In genomic region chr4:141622091-141622490, GRCm38 (mm10) we compare ENCODE assay signal across 21 mouse cellular contexts. TPM values are rescaled to one million over a fixed set of nuclear protein-coding genes. Genes with fewer than 3 reads are reported as not detected.
A peak's percentile ranks its signal among the peaks of the same experiment; 100 is the strongest.
DNase-seq lines count a peak whose midpoint lies in the region; ATAC-seq and TF ChIP-seq lines count a peak whose summit lies in the region.
"Had no signal": no experiment of that assay in that cellular context is flagged by ENCODE, and none has a peak within 500 bp of the region (broad histone marks: within the 10 kb centered on the region; RNA-seq: fewer than 3 reads in every experiment).

No protein-coding gene starts in this region.

- 81% methylated on average over 8 of the region's 8 CpGs for WGBS in forebrain, embryonic 10.5 days
- WGBS in forebrain, embryonic 15.5 days, result 82% methylated on average over 8 of the region's 8 CpGs
- WGBS in heart, adult 2 months, result 66% methylated on average over 8 of the region's 8 CpGs
- 80% methylated on average over 8 of the region's 8 CpGs for WGBS in intestine, postnatal 0 days

- no peak for TF ChIP-seq EP300 in heart, adult 2 months (IDR thresholded peaks at IDR 0.05; ENCODE audit: insufficient read depth, low read depth, low read length)

- H3K9ac ChIP-seq in forebrain, embryonic 15.5 days (replicated peaks), result no peak overlapping the region
- H3K9ac ChIP-seq in heart, adult 2 months (ENCODE audit: low read depth, low read length), result peak overlapping the region; percentile 35
- no peak overlapping the region; the same call in 1 of the 2 replicates for H3K9ac ChIP-seq in intestine, postnatal 0 days (ENCODE audit: low read depth, low read length)
- H3K9ac ChIP-seq: embryonic facial prominence, embryonic 13.5 days; heart, embryonic 13.5 days; hindbrain, embryonic 13.5 days had no signal

- H3K27ac ChIP-seq in forebrain, embryonic 10.5 days, result 0 out of 2 replicates have a peak overlapping the region, but pooled peaks have one; percentile 0
- H3K27ac ChIP-seq in forebrain, embryonic 15.5 days (replicated peaks), result no peak overlapping the region
- peak overlapping the region; percentile 93 for H3K27ac ChIP-seq in heart, adult 2 months
- H3K27ac ChIP-seq in intestine, postnatal 0 days (ENCODE audit: low read depth, low read length), result no peak overlapping the region
- H3K27ac ChIP-seq: embryonic facial prominence, embryonic 13.5 days; heart, embryonic 13.5 days; hindbrain, embryonic 13.5 days had no signal

- peaks cover 8% of the 10 kb centered on the region for H3K27me3 ChIP-seq in forebrain, embryonic 10.5 days (ENCODE audit: poor library complexity, severe bottlenecking)
- peaks cover 7% of the 10 kb centered on the region; the same call in 1 of the 2 replicates for H3K27me3 ChIP-seq in forebrain, embryonic 15.5 days
- H3K27me3 ChIP-seq in heart, adult 2 months (ENCODE audit: control insufficient read depth, insufficient read depth, low read length), result no peaks in the 10 kb centered on the region
- H3K27me3 ChIP-seq in intestine, postnatal 0 days (replicated peaks; ENCODE audit: control insufficient read depth, insufficient read depth, low read length), result no peaks in the 10 kb centered on the region
- H3K27me3 ChIP-seq: embryonic facial prominence, embryonic 13.5 days had no signal

- H3K79me2 ChIP-seq in heart, adult 2 months (replicated peaks; ENCODE audit: control insufficient read depth, insufficient read depth, low read length), result no peaks in the 10 kb centered on the region

- no peak overlapping the region for H3K4me2 ChIP-seq in forebrain, embryonic 15.5 days (replicated peaks)
- peak overlapping the region; percentile 58 for H3K4me2 ChIP-seq in intestine, postnatal 0 days (replicated peaks; ENCODE audit: low read depth)
- H3K4me2 ChIP-seq: embryonic facial prominence, embryonic 13.5 days; heart, embryonic 13.5 days; hindbrain, embryonic 13.5 days had no signal

- H3K4me3 ChIP-seq in forebrain, embryonic 10.5 days, result no peak overlapping the region
- H3K4me3 ChIP-seq in forebrain, embryonic 15.5 days, result no peak overlapping the region
- H3K4me3 ChIP-seq in heart, adult 2 months, result peak overlapping the region; percentile 55
- peak overlapping the region; percentile 35 for H3K4me3 ChIP-seq in intestine, postnatal 0 days (ENCODE audit: low read depth, low read length)
- H3K4me3 ChIP-seq: embryonic facial prominence, embryonic 13.5 days; heart, embryonic 13.5 days; hindbrain, embryonic 13.5 days had no signal

- intact Hi-C loops in heart, adult 2 months (cut with DNase I), result no loop called here

- H3K4me1 ChIP-seq in forebrain, embryonic 10.5 days, result peaks cover 40% of the 10 kb centered on the region
- H3K4me1 ChIP-seq in forebrain, embryonic 15.5 days, result peaks cover 11% of the 10 kb centered on the region
- peaks cover 3% of the 10 kb centered on the region for H3K4me1 ChIP-seq in heart, adult 2 months (ENCODE audit: control insufficient read depth, insufficient read depth, low read length)
- 0 out of 2 replicates have a peak, but pooled peaks cover 9% of the 10 kb centered on the region for H3K4me1 ChIP-seq in intestine, postnatal 0 days (replicated peaks; ENCODE audit: control insufficient read depth, insufficient read depth, low read length)

- H3K36me3 ChIP-seq in forebrain, embryonic 10.5 days (replicated peaks), result peaks cover 22% of the 10 kb centered on the region
- H3K36me3 ChIP-seq in forebrain, embryonic 15.5 days, result peaks cover 13% of the 10 kb centered on the region
- H3K36me3 ChIP-seq in heart, adult 2 months (ENCODE audit: control insufficient read depth, insufficient read depth, low read length), result no peaks in the 10 kb centered on the region
- peaks cover 16% of the 10 kb centered on the region for H3K36me3 ChIP-seq in intestine, postnatal 0 days (ENCODE audit: control insufficient read depth, insufficient read depth)

- no peak for ATAC-seq in forebrain, embryonic 15.5 days (replicated peaks)
- no peak for ATAC-seq in intestine, postnatal 0 days
- ATAC-seq: forebrain, embryonic 16.5 days; hindbrain, postnatal 0 days had no signal

- no peak for DNase-seq in forebrain, embryonic 10.5 days (ENCODE audit: extremely low spot score, low spot score)
- DNase-seq in heart, adult 2 months, result peak in 1 of 2 experiments; percentile 39
- DNase-seq in heart, postnatal 4 days, result no peak
- no peak for DNase-seq in spleen, adult 12 weeks (ENCODE audit: low spot score)
- DNase-seq in embryo, embryonic 11 days, result no peak
- DNase-seq: adrenal gland, adult 2 months; adrenal gland, postnatal 25 days; cerebellum, postnatal 25 days; gastrocnemius, postnatal 25 days; heart, postnatal 10 days; kidney, adult 9 months had no signal

- TF ChIP-seq POLR2A in heart, adult 2 months (IDR thresholded peaks at IDR 0.05; ENCODE audit: insufficient read depth, low read depth, low read length), result no peak

- H3K9me3 ChIP-seq in forebrain, embryonic 10.5 days, result no peaks in the 10 kb centered on the region
- no peaks in the 10 kb centered on the region for H3K9me3 ChIP-seq in forebrain, embryonic 15.5 days
- H3K9me3 ChIP-seq in intestine, postnatal 0 days (ENCODE audit: control insufficient read depth), result no peaks in the 10 kb centered on the region
- H3K9me3 ChIP-seq: embryonic facial prominence, embryonic 13.5 days; heart, embryonic 13.5 days; hindbrain, embryonic 13.5 days had no signal

- no peak for TF ChIP-seq CTCF in heart, adult 2 months (IDR thresholded peaks at IDR 0.05)
- no peak for TF ChIP-seq CTCF in intestine, postnatal 0 days (IDR thresholded peaks at IDR 0.05; ENCODE audit: low read depth)

RNA-seq across cellular contexts. Expression of gene Slc25a34, which starts 1.5 kb away (rescaled TPM):
- not detected in 2 replicates for polyA plus RNA-seq in forebrain, embryonic 10.5 days (2016; fragmentation: Nextera tagmentation; extraction: Ambion mirVana)
- polyA plus RNA-seq in forebrain, embryonic 15.5 days (2015; fragmentation: Nextera tagmentation; extraction: Ambion mirVana), result 0.06 and 0.14 TPM in 2 replicates
- total RNA-seq in heart, adult 2 months (2021), result 100 to 1,000 TPM; 118 to 132 TPM
- polyA plus RNA-seq in heart, adult 2 months (2012; rRNA removed), result 183 and 258 TPM in 2 replicates
- 10 to 100 TPM; 32.5 to 33.6 TPM for total RNA-seq in heart, postnatal 4 days (2021)
- polyA plus RNA-seq in intestine, postnatal 0 days (2015; fragmentation: Nextera tagmentation; extraction: Ambion mirVana), result 23.8 and 25.7 TPM in 2 replicates
- total RNA-seq: hematopoietic stem cell, adult 5-6 weeks; MEL had no signal
- polyA plus RNA-seq: embryonic facial prominence, embryonic 13.5 days had no signal

RNA-seq across cellular contexts. Expression of gene Tmem82, which starts 3.7 kb away (rescaled TPM):
- 0.86 and 1.0 TPM in 2 replicates for polyA plus RNA-seq in forebrain, embryonic 10.5 days (2016; fragmentation: Nextera tagmentation; extraction: Ambion mirVana)
- 0.17 TPM in 2 replicates for polyA plus RNA-seq in forebrain, embryonic 15.5 days (2015; fragmentation: Nextera tagmentation; extraction: Ambion mirVana)
- 10 to 100 TPM; 16.5 to 20.2 TPM for total RNA-seq in heart, adult 2 months (2021)
- 35.5 and 36.6 TPM in 2 replicates for polyA plus RNA-seq in heart, adult 2 months (2012; rRNA removed)
- 1 to 10 TPM; 3.1 to 3.2 TPM for total RNA-seq in heart, postnatal 4 days (2021)
- 42.0 and 45.7 TPM in 2 replicates for polyA plus RNA-seq in intestine, postnatal 0 days (2015; fragmentation: Nextera tagmentation; extraction: Ambion mirVana)
- total RNA-seq: MEL had no signal
- polyA plus RNA-seq: C2C12 had no signal

RNA-seq across cellular contexts. Expression of gene Fblim1, which starts 16.2 kb away (rescaled TPM):
- polyA plus RNA-seq in forebrain, embryonic 10.5 days (2016; fragmentation: Nextera tagmentation; extraction: Ambion mirVana), result 23.2 and 30.1 TPM in 2 replicates
- polyA plus RNA-seq in forebrain, embryonic 15.5 days (2015; fragmentation: Nextera tagmentation; extraction: Ambion mirVana), result 17.4 and 22.6 TPM in 2 replicates
- total RNA-seq in heart, adult 2 months (2021), result 100 to 1,000 TPM; 236 to 263 TPM
- 297 and 303 TPM in 2 replicates for polyA plus RNA-seq in heart, adult 2 months (2012; rRNA removed)
- 100 to 1,000 TPM; 122 to 145 TPM for total RNA-seq in heart, postnatal 4 days (2021)
- polyA plus RNA-seq in intestine, postnatal 0 days (2015; fragmentation: Nextera tagmentation; extraction: Ambion mirVana), result 52.8 and 59.2 TPM in 2 replicates
- total RNA-seq: MEL had no signal

RNA-seq across cellular contexts. Expression of gene Plekhm2, which starts 42.6 kb away (rescaled TPM):
- 4.0 and 4.4 TPM in 2 replicates for polyA plus RNA-seq in forebrain, embryonic 10.5 days (2016; fragmentation: Nextera tagmentation; extraction: Ambion mirVana)
- 7.6 TPM in 2 replicates for polyA plus RNA-seq in forebrain, embryonic 15.5 days (2015; fragmentation: Nextera tagmentation; extraction: Ambion mirVana)
- total RNA-seq in heart, adult 2 months (2021), result 100 to 1,000 TPM in 1 of 2 experiments, 10 to 100 TPM in 1; 95.2 to 126 TPM
- 111 and 144 TPM in 2 replicates for polyA plus RNA-seq in heart, adult 2 months (2012; rRNA removed)
- total RNA-seq in heart, postnatal 4 days (2021), result 10 to 100 TPM; 57.5 to 64.5 TPM
- polyA plus RNA-seq in intestine, postnatal 0 days (2015; fragmentation: Nextera tagmentation; extraction: Ambion mirVana), result 3.1 and 6.0 TPM in 2 replicates

Comparison
In these comparisons a context has a peak if more than half of its experiments do, and no peak if none do; other contexts are left out.
1. H3K27ac ChIP-seq: peak in forebrain, embryonic 10.5 days (single experiment) and heart, adult 2 months (single experiment); none in forebrain, embryonic 15.5 days (single experiment) and intestine, postnatal 0 days (single experiment).
2. H3K4me3 ChIP-seq: peak in heart, adult 2 months (single experiment) and intestine, postnatal 0 days (single experiment); none in forebrain, embryonic 10.5 days (single experiment) and forebrain, embryonic 15.5 days (single experiment).
3. RNA of gene Slc25a34, which starts 1.5 kb away (polyA plus RNA-seq): 183 to 258 TPM in heart, adult 2 months and 23.8 to 25.7 TPM in intestine, postnatal 0 days; 0.06 to 0.14 TPM in forebrain, embryonic 15.5 days and not detected in forebrain, embryonic 10.5 days; every median in the first group is over 10 times any median in the second.
4. RNA of gene Tmem82, which starts 3.7 kb away (polyA plus RNA-seq): 42.0 to 45.7 TPM in intestine, postnatal 0 days and 35.5 to 36.6 TPM in heart, adult 2 months; 0.86 to 1.0 TPM in forebrain, embryonic 10.5 days and 0.17 TPM in forebrain, embryonic 15.5 days; every median in the first group is over 10 times any median in the second.